Mouse (Mus musculus): ENCODE results near the gene Notch1. TPM values are rescaled to one million over a fixed set of nuclear protein-coding genes. Genes with fewer than 3 reads are reported as not detected.

Notch1 gene
- polyA plus RNA-seq, 1 experiment from 2014 or later, result 48.2 TPM

GRCm38 (mm10) chr2:26504772-26505480 lies 11.5 kb downstream of the Notch1 start:
- Histone ChIP-seq H3K27ac (no peak overlapping the region), H3K27me3 (replicated peaks) (0 out of 2 replicates have a peak, but pooled peaks cover 12% of the 10 kb centered on the region), H3K9ac (peak overlapping the region; percentile 88; the same call in 1 of the 2 replicates), H3K36me3 (no peaks in the 10 kb centered on the region), H3K4me3 (no peak overlapping the region), H3K9me3 (no peaks in the 10 kb centered on the region), H3K4me2 (replicated peaks) (peak overlapping the region; percentile 81), H3K4me1 (peaks cover 76% of the 10 kb centered on the region)
- ATAC-seq (ENCODE audit: low FRiP score, low read depth), result no peak
- 59% methylated on average over 9 of the region's 9 CpGs for WGBS

GRCm38 (mm10) chr2:26503661-26504575 lies 12.5 kb downstream of the Notch1 start:
- H3K4me2 ChIP-seq (replicated peaks), result peak overlapping the region; percentile 81
- peak overlapping the region; percentile 84 for H3K27ac ChIP-seq
- H3K9ac ChIP-seq, result peak overlapping the region; percentile 88
- peaks cover 81% of the 10 kb centered on the region for H3K4me1 ChIP-seq
- 0 out of 2 replicates have a peak, but pooled peaks cover 12% of the 10 kb centered on the region for H3K27me3 ChIP-seq (replicated peaks)
- ATAC-seq (ENCODE audit: low FRiP score, low read depth), result peak; percentile 42
- H3K4me3 ChIP-seq, result peak overlapping the region; percentile 79
- H3K9me3 ChIP-seq, result no peaks in the 10 kb centered on the region
- WGBS, result 2% methylated on average over 59 of the region's 59 CpGs
- H3K36me3 ChIP-seq, result peaks cover 7% of the 10 kb centered on the region; the same call in 1 of the 2 replicates

GRCm38 (mm10) chr2:26502863-26503631 lies 13.4 kb downstream of the Notch1 start:
- 0 out of 2 replicates have a peak, but pooled peaks have one; percentile 0 for ATAC-seq (ENCODE audit: low FRiP score, low read depth)
- no peaks in the 10 kb centered on the region for H3K9me3 ChIP-seq
- H3K4me1 ChIP-seq, result peaks cover 81% of the 10 kb centered on the region
- H3K36me3 ChIP-seq, result peaks cover 13% of the 10 kb centered on the region; the same call in 1 of the 2 replicates
- H3K9ac ChIP-seq, result peak overlapping the region; percentile 88
- WGBS, result under 1% methylated on average over 57 of the region's 57 CpGs
- H3K4me3 ChIP-seq, result peak overlapping the region; percentile 79
- peak overlapping the region; percentile 81 for H3K4me2 ChIP-seq (replicated peaks)
- 0 out of 2 replicates have a peak, but pooled peaks cover 12% of the 10 kb centered on the region for H3K27me3 ChIP-seq (replicated peaks)
- H3K27ac ChIP-seq, result peak overlapping the region; percentile 84

DNA sequence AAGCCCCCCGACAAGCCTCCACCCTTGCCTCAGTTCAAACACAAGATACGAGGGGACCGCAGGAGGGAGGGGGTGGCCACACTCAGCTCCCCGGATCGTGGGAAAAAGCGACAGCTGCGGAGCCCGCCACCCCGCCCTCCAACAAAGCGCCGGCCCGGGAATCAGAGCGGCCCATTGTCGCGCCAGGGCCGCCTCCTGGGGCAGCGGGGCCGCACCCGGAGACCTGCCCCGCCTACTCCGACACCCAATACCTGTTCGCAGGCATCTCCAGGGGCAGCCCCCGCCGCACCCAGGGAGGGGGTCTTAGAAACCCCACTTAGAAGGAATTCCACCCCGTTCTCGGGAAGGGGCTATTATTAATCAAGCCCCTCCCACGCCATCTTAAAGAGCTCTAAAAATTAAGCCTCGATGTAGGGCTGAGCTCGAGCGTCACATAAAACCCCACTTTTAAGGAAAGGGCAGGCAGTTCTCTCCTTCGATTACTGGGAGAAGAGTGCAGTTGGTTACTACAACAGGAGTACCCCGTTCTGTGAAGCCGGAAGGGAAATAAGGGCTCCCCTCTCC lies 14.1 kb downstream of the Notch1 start:
- peak overlapping the region; percentile 84 for H3K27ac ChIP-seq
- WGBS, result under 1% methylated on average over 33 of the region's 33 CpGs
- H3K27me3 ChIP-seq (replicated peaks), result 0 out of 2 replicates have a peak, but pooled peaks cover 12% of the 10 kb centered on the region
- H3K4me1 ChIP-seq, result peaks cover 82% of the 10 kb centered on the region
- peak overlapping the region; percentile 81 for H3K4me2 ChIP-seq (replicated peaks)
- peak; percentile 39 for ATAC-seq (ENCODE audit: low FRiP score, low read depth)
- H3K4me3 ChIP-seq, result peak overlapping the region; percentile 79
- H3K36me3 ChIP-seq, result peaks cover 13% of the 10 kb centered on the region; the same call in 1 of the 2 replicates
- H3K9me3 ChIP-seq, result no peaks in the 10 kb centered on the region
- H3K9ac ChIP-seq, result peak overlapping the region; percentile 88

- peak overlapping the region; percentile 88 for H3K9ac ChIP-seq
- 0 out of 2 replicates have a peak, but pooled peaks cover 12% of the 10 kb centered on the region for H3K27me3 ChIP-seq (replicated peaks)
- H3K9me3 ChIP-seq, result no peaks in the 10 kb centered on the region
- peak; percentile 60 for ATAC-seq (ENCODE audit: low FRiP score, low read depth)
- peak overlapping the region; percentile 84 for H3K27ac ChIP-seq
- peaks cover 82% of the 10 kb centered on the region for H3K4me1 ChIP-seq
- peak overlapping the region; percentile 79 for H3K4me3 ChIP-seq
- H3K36me3 ChIP-seq, result peaks cover 13% of the 10 kb centered on the region; the same call in 1 of the 2 replicates
- WGBS, result 1% methylated on average over 15 of the region's 15 CpGs
- H3K4me2 ChIP-seq (replicated peaks), result peak overlapping the region; percentile 81
Observed at GRCm38 (mm10) chr2:26501651-26502141, 14.8 kb downstream of the Notch1 start.

GRCm38 (mm10) chr2:26500599-26501370 lies 15.7 kb downstream of the Notch1 start:
- peaks cover 90% of the 10 kb centered on the region for H3K4me1 ChIP-seq
- peaks cover 13% of the 10 kb centered on the region; the same call in 1 of the 2 replicates for H3K36me3 ChIP-seq
- ATAC-seq (ENCODE audit: low FRiP score, low read depth), result peak; percentile 85
- peak overlapping the region; percentile 79 for H3K4me3 ChIP-seq
- WGBS, result 7% methylated on average over 14 of the region's 14 CpGs
- H3K4me2 ChIP-seq (replicated peaks), result peak overlapping the region; percentile 81
- no peaks in the 10 kb centered on the region for H3K9me3 ChIP-seq
- peak overlapping the region; percentile 88; the same call in 1 of the 2 replicates for H3K9ac ChIP-seq
- H3K27ac ChIP-seq, result peak overlapping the region; percentile 84
- H3K27me3 ChIP-seq (replicated peaks), result 0 out of 2 replicates have a peak, but pooled peaks cover 12% of the 10 kb centered on the region

DNA sequence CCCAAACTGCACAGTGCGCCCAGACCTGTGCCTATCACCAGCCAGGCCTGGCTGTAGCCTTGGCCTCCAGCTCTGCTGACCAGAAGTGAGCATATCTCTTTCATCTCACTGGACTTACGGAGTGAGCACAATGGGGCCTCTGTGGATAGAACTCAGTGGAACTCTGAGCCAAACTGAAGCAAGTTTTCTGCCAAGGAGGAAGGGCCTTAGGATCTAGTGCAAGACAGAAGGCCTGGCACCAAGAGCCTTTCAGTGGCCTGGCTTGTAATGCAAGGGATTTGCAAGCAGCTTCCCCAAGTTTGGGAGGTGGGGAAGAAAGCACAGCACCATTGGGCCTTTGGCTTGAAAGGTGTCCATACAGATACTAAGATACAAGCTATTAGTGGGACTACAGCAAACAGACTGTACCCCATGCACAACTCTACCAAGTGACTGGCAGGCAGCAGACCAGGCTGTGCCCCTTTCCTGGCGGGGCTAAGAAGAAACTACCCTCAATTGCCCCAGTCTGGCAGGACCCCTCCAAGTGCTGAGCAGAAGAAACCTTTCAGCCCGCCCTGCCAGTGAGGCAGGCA lies 16.4 kb downstream of the Notch1 start:
- peaks cover 94% of the 10 kb centered on the region for H3K4me1 ChIP-seq
- peaks cover 13% of the 10 kb centered on the region; the same call in 1 of the 2 replicates for H3K36me3 ChIP-seq
- no peak for ATAC-seq (ENCODE audit: low FRiP score, low read depth)
- H3K4me3 ChIP-seq, result 0 out of 2 replicates have a peak overlapping the region, but pooled peaks have one; percentile 11
- H3K9me3 ChIP-seq, result no peaks in the 10 kb centered on the region
- peak overlapping the region; percentile 81 for H3K4me2 ChIP-seq (replicated peaks)
- WGBS, result 29% methylated on average over 4 of the region's 4 CpGs
- H3K27ac ChIP-seq, result peak overlapping the region; percentile 57
- 0 out of 2 replicates have a peak, but pooled peaks cover 12% of the 10 kb centered on the region for H3K27me3 ChIP-seq (replicated peaks)
- H3K9ac ChIP-seq, result 0 out of 2 replicates have a peak overlapping the region, but pooled peaks have one; percentile 30

DNA sequence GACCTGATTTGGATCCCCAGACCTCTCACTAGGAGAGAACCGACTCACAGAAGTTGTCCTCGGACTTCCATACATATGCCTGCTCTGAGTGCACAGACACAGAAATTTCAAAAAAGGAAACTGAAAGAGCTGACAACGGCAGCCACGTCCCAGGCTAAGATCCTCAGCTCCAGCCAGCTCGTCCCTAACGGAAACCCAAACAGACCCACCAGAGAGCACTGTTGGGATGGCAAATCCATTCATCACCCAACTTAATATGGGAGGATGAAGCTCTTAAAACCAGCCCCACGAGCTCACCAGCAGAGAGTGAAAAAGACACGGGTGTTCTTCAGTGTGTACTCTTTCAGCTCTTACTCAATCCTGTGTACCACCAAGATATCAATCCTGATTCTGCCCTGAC lies 17.8 kb downstream of the Notch1 start:
- 0 out of 2 replicates have a peak, but pooled peaks cover 7% of the 10 kb centered on the region for H3K27me3 ChIP-seq (replicated peaks)
- no peak overlapping the region for H3K4me3 ChIP-seq
- H3K4me2 ChIP-seq (replicated peaks), result peak overlapping the region; percentile 81

DNA sequence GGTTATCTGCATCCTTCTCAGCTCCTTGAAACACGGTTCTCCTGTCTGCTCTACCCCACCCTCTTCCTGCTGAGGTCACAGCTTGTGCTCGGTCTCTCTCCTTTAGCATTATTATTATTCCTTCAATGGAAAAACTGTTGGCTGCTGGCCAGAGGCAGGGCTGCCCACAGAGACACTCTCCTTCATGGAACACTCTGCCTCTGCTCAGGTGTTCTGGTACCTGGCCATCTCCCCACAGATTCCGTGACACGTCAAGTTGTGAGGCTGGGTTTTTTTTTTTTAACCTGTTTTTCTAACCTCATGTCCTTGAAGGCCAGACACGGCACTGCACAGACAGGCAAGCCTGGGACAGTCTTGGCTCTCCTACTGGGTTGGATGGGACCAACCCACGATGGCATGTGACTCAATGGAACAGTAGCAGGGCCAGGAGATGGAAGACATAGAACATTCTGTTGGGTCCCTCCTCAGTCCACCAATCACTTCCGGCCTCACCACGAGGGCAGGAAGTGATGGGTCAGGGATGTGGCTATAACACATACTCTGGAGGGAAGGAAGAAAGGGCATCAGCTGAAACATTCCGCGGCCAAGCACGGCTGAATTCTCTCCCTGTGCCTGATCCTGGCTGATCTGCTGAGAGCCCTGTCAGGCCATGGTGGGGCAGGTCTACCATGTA lies 18.5 kb downstream of the Notch1 start:
- no peak overlapping the region for H3K9ac ChIP-seq
- H3K4me3 ChIP-seq, result no peak overlapping the region

More for the DNA sequence above, 17.8 kb downstream of the Notch1 start:
- Histone ChIP-seq H3K36me3 (peaks cover 13% of the 10 kb centered on the region; the same call in 1 of the 2 replicates), H3K27ac (no peak overlapping the region), H3K9me3 (no peaks in the 10 kb centered on the region), H3K9ac (no peak overlapping the region), H3K4me1 (peaks cover 95% of the 10 kb centered on the region)
- WGBS, result 61% methylated on average over 8 of the region's 8 CpGs
- no peak for ATAC-seq (ENCODE audit: low FRiP score, low read depth)

More for the DNA sequence above, 18.5 kb downstream of the Notch1 start:
- peak overlapping the region; percentile 81 for H3K4me2 ChIP-seq (replicated peaks)
- 0 out of 2 replicates have a peak, but pooled peaks cover under 1% of the 10 kb centered on the region for H3K27me3 ChIP-seq (replicated peaks)
- peaks cover 13% of the 10 kb centered on the region; the same call in 1 of the 2 replicates for H3K36me3 ChIP-seq
- peaks cover 96% of the 10 kb centered on the region for H3K4me1 ChIP-seq
- WGBS, result 74% methylated on average over 11 of the region's 11 CpGs
- H3K9me3 ChIP-seq, result no peaks in the 10 kb centered on the region
- no peak overlapping the region for H3K27ac ChIP-seq
- ATAC-seq (ENCODE audit: low FRiP score, low read depth), result no peak

Measured in neural tube, embryonic 12.5 days (tissue).